Mouse (Mus musculus) embryonic facial prominence, embryonic 11.5 days (tissue): ENCODE measurements at regions not wholly inside any gene's neighbourhood (a gene's known extent, or its start where the extent isn't known, plus 50 kb on each side); places are given as distances from the start of the nearest gene placed in this dataset.

Source experiments
- ATAC-seq: fragments of 200-750 bp; cut with Nextera tagmentation; replicated peaks from 2 replicates; pipeline ENCODE4 v1.8.0; 2017; ENCODE audit warnings: low read depth; ENCODE audit not compliant: insufficient number of reproducible peaks, low FRiP score, low TSS enrichment
- DNase-seq: peaks from one replicate; pipeline ENCODE4 v3.0.0-alpha.2; 2015; ENCODE audit warnings: low spot score
- H3K27ac ChIP-seq: fragments of 300-500 bp; sonication (generic); replicated peaks from 2 replicates; pipeline ENCODE4 v1.5.1; 2014; ENCODE audit warnings: mild to moderate bottlenecking, low read depth, low read length, control low read depth
- H3K27me3 ChIP-seq: fragments of 300-500 bp; sonication (generic); 2 replicates; pipeline ENCODE4 v1.6.1; 2014; ENCODE audit warnings: mild to moderate bottlenecking, low read length, moderate library complexity, mixed read lengths; ENCODE audit not compliant: control insufficient read depth, insufficient read depth
- H3K36me3 ChIP-seq: fragments of 300-500 bp; sonication (generic); replicated peaks from 2 replicates; pipeline ENCODE4 v1.6.1; 2014; ENCODE audit warnings: low read depth, mild to moderate bottlenecking, low read length, moderate library complexity, mixed read lengths; ENCODE audit not compliant: control insufficient read depth, insufficient read depth
- H3K4me1 ChIP-seq: fragments of 300-500 bp; sonication (generic); 2 replicates; pipeline ENCODE4 v1.6.1; 2014; ENCODE audit warnings: low read length, mixed read lengths; ENCODE audit not compliant: control insufficient read depth, insufficient read depth
- H3K4me2 ChIP-seq: fragments of 300-500 bp; sonication (generic); 2 replicates; pipeline ENCODE4 v1.6.1; 2014; ENCODE audit warnings: low read depth, mild to moderate bottlenecking, control low read depth, low read length, moderate library complexity
- H3K4me3 ChIP-seq: fragments of 300-500 bp; sonication (generic); 2 replicates; pipeline ENCODE4 v1.5.1; 2014; ENCODE audit warnings: low read depth, low read length, control low read depth
- H3K9ac ChIP-seq: fragments of 300-500 bp; sonication (generic); replicated peaks from 2 replicates; pipeline ENCODE4 v1.6.1; 2014; ENCODE audit warnings: mild to moderate bottlenecking, control low read depth, low read length
- H3K9me3 ChIP-seq: fragments of 300-500 bp; sonication (generic); replicated peaks from 2 replicates; pipeline ENCODE4 v1.6.1; 2016; ENCODE audit warnings: mild to moderate bottlenecking, low read length, inconsistent platforms, mixed read lengths; ENCODE audit not compliant: control insufficient read depth
- whole genome bisulfite sequencing: fragments of 180-500 bp; shearing (Covaris S2); extraction: QIAGEN DNeasy Blood & Tissue Kit; methylation state at CpG from one replicate; pipeline ENCODE4 v1.1.7; 2014; 5-methylcytosine and 5-hydroxymethylcytosine counted together

GRCm38 (mm10) chr1:73495971-73496749, 480.5 kb upstream of the Tnp1 start:
- Histone ChIP-seq H3K27ac (no peak overlapping the region), H3K4me1 (no peaks in the 10 kb centered on the region), H3K27me3 (no peaks in the 10 kb centered on the region), H3K36me3 (no peaks in the 10 kb centered on the region), H3K4me2 (no peak overlapping the region), H3K4me3 (no peak overlapping the region), H3K9ac (no peak overlapping the region), H3K9me3 (no peaks in the 10 kb centered on the region)
- ATAC-seq: no peak
- DNase-seq: no peak

DNA sequence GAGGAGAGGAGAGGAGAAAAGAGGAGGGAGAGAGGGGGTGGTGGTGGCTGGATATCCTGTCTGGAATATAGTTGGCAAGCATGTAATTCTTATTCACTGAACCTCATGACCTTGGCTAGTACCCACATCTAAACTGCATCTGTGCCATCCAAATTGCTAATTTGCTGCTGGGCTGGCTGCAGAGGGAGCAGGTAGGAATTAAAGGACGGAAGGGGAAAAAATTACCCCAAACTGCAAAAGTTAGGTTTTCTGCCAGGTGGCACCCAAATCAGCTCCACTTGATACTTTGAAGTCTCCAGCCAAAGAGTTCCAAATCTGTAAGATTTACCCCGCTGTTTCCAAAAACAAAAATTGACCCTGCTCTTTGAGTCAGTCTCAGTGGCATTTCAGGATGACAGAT, 466.2 kb upstream of the Tnp1 start:
- Histone ChIP-seq H3K4me1 (no peaks in the 10 kb centered on the region), H3K27me3 (no peaks in the 10 kb centered on the region), H3K9me3 (no peaks in the 10 kb centered on the region), H3K27ac (no peak overlapping the region), H3K4me3 (no peak overlapping the region), H3K4me2 (no peak overlapping the region), H3K9ac (no peak overlapping the region), H3K36me3 (no peaks in the 10 kb centered on the region)
- DNase-seq: no peak
- WGBS: 76% methylated on average over 2 of the region's 2 CpGs
- no peak for ATAC-seq

GRCm38 (mm10) chr1:73479349-73479920, 463.7 kb upstream of the Tnp1 start:
- no peaks in the 10 kb centered on the region for H3K27me3 ChIP-seq
- H3K27ac ChIP-seq: no peak overlapping the region
- WGBS: 35% methylated on average over 4 of the region's 4 CpGs
- DNase-seq (peak; percentile 10), ATAC-seq (no peak)
- H3K4me3 ChIP-seq: no peak overlapping the region
- H3K4me2 ChIP-seq: no peak overlapping the region
- no peaks in the 10 kb centered on the region for H3K36me3 ChIP-seq
- no peaks in the 10 kb centered on the region for H3K4me1 ChIP-seq
- no peak overlapping the region for H3K9ac ChIP-seq
- H3K9me3 ChIP-seq: no peaks in the 10 kb centered on the region

DNA sequence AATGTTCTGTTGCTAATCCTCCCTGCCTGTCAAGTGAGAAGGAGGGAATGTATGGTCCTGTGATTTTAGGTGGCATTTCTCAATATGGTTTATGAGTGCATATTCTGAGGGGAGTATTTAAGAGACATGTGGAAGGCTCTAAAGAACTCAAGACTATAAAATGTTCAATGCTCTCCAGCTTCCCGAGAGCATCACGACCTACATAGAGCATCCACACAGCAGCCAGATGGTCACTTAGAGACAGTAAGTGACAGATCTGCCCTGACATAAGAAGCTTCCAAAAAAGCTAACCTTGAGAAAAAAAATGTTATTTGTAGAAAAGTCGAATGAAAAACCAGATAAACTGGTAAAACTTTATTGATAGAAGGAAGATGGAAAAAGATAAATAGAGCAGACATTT, 444.9 kb upstream of the Tnp1 start:
- Histone ChIP-seq H3K36me3 (no peaks in the 10 kb centered on the region), H3K4me3 (no peak overlapping the region), H3K9ac (no peak overlapping the region), H3K4me1 (no peaks in the 10 kb centered on the region; the same call in 1 of the 2 replicates), H3K4me2 (no peak overlapping the region), H3K27ac (no peak overlapping the region), H3K27me3 (no peaks in the 10 kb centered on the region), H3K9me3 (no peaks in the 10 kb centered on the region)
- no peak for DNase-seq
- 77% methylated on average over 3 of the region's 3 CpGs for WGBS
- ATAC-seq: no peak

- Histone ChIP-seq H3K4me2 (no peak overlapping the region), H3K9ac (no peak overlapping the region), H3K4me3 (no peak overlapping the region), H3K36me3 (no peaks in the 10 kb centered on the region), H3K27ac (no peak overlapping the region), H3K27me3 (no peaks in the 10 kb centered on the region), H3K9me3 (no peaks in the 10 kb centered on the region), H3K4me1 (no peaks in the 10 kb centered on the region; the same call in 1 of the 2 replicates)
- no peak for DNase-seq
- WGBS: 70% methylated on average over 13 of the region's 13 CpGs
- no peak for ATAC-seq
Observed at GRCm38 (mm10) chr1:73459754-73460534, 444.2 kb upstream of the Tnp1 start.

GRCm38 (mm10) chr1:73457261-73457660, 441.6 kb upstream of the Tnp1 start:
- 83% methylated on average over 2 of the region's 2 CpGs for WGBS
- no peak overlapping the region for H3K9ac ChIP-seq
- ATAC-seq: no peak

DNA sequence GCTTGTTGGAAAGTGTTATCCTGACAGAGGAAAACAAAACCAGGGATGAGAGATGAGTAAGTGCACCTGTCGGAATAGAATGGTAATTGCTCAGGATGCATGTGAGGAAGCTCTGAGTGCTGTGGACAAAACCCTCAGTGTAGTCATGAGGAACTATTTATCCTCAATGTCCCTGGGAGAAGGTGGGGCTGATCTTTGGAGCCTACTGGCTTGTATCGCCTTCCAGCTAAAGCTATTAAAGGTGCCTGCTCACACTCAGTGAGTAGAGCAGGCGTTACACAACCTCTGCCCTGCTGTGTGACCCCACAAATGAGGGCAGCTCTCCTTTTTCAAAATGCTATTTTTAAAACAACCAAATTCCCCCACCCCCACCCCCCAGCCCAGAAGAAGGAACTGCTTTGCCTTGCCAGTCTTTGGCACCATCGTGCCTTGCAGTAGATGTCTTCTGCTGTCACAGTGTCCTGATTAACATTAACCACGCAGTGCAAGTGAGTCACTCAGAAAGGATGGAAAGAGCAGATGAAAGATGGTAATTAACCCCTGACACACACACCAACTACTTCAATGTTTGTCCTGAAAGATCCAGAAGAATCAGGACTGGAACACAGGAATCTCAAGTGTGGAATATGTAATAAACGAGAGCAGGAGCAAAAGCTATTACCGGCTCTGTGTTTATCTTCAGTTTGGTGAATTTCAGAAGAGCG, 440.8 kb upstream of the Tnp1 start:
- no peak for ATAC-seq
- H3K36me3 ChIP-seq: no peaks in the 10 kb centered on the region
- WGBS: 64% methylated on average over 8 of the region's 8 CpGs
- DNase-seq: no peak
- no peaks in the 10 kb centered on the region for H3K9me3 ChIP-seq
- H3K4me1 ChIP-seq: no peaks in the 10 kb centered on the region; the same call in 1 of the 2 replicates
- no peaks in the 10 kb centered on the region for H3K27me3 ChIP-seq
- H3K27ac ChIP-seq: no peak overlapping the region
- no peak overlapping the region for H3K4me3 ChIP-seq
- no peak overlapping the region for H3K9ac ChIP-seq
- no peak overlapping the region for H3K4me2 ChIP-seq

More at GRCm38 (mm10) chr1:73457261-73457660, 441.6 kb upstream of the Tnp1 start:
- no peak overlapping the region for H3K4me2 ChIP-seq
- no peak for DNase-seq
- no peak overlapping the region for H3K4me3 ChIP-seq
- H3K27me3 ChIP-seq: no peaks in the 10 kb centered on the region
- H3K27ac ChIP-seq: no peak overlapping the region
- no peaks in the 10 kb centered on the region; the same call in 1 of the 2 replicates for H3K4me1 ChIP-seq
- no peaks in the 10 kb centered on the region for H3K9me3 ChIP-seq
- H3K36me3 ChIP-seq: no peaks in the 10 kb centered on the region
